Mouse (Mus musculus) megakaryocyte, embryonic 14.5 days (primary cell): ENCODE data around the gene Pigs. TPM values are rescaled to one million over a fixed set of nuclear protein-coding genes. Genes with fewer than 3 reads are reported as not detected.

Experiments
- H3K27me3 ChIP-seq: replicated peaks from 2 replicates; pipeline ENCODE3; 2012; ENCODE audit warnings: inconsistent platforms
- H3K36me3 ChIP-seq: replicated peaks from 2 replicates; pipeline ENCODE3; 2012; ENCODE audit warnings: low read length, inconsistent platforms, mixed read lengths
- H3K4me1 ChIP-seq: 2 replicates; pipeline ENCODE4 v1.6.1; 2012; ENCODE audit warnings: inconsistent platforms
- H3K4me3 ChIP-seq: replicated peaks from 2 replicates; pipeline ENCODE3; 2012; ENCODE audit warnings: moderate library complexity, mild to moderate bottlenecking, inconsistent platforms
- H3K9me3 ChIP-seq: 2 replicates; pipeline ENCODE4 v1.6.1; 2012; ENCODE audit warnings: inconsistent platforms
- FLI1 ChIP-seq: IDR thresholded peaks from 2 replicates; pipeline ENCODE4 v1.6.1; 2012; ENCODE audit warnings: low read length, inconsistent platforms, mixed read lengths
- GATA1 ChIP-seq: IDR thresholded peaks from 3 replicates; pipeline ENCODE4 v1.6.1; 2012; ENCODE audit warnings: mixed read lengths, low read length, inconsistent platforms, borderline replicate concordance
- polyA plus RNA-seq: library from polyadenylated mRNA; stranded (reverse); fragments of >175 nt; gene quantifications from 2 replicates; pipeline ENCODE4 v1.2.3, GENCODE M21; 2012; ENCODE audit warnings: low replicate concordance; ENCODE audit not compliant: insufficient read depth

The Pigs gene
- 53.1 and 73.7 TPM in 2 replicates for polyA plus RNA-seq

GRCm38 (mm10) chr11:78327634-78328511 lies at the start of gene Pigs:
Gene Pigs, plus strand, starts transcription at chr11:78328415.
- Histone ChIP-seq H3K9me3 (no peaks in the 10 kb centered on the region), H3K4me1 (peaks cover 64% of the 10 kb centered on the region), H3K27me3 (no peaks in the 10 kb centered on the region), H3K4me3 (peak within 1 kb of the TSS; percentile 97), H3K36me3 (peaks cover 55% of the 10 kb centered on the region)
- TF ChIP-seq FLI1 = no peak
- no peak for TF ChIP-seq GATA1

GRCm38 (mm10) chr11:78278853-78279252 lies 49.4 kb upstream of the Pigs start:
- Histone ChIP-seq H3K4me3 (no peak overlapping the region), H3K9me3 (no peaks in the 10 kb centered on the region), H3K36me3 (peaks cover 99% of the 10 kb centered on the region), H3K27me3 (no peaks in the 10 kb centered on the region), H3K4me1 (0 out of 2 replicates have a peak, but pooled peaks cover 7% of the 10 kb centered on the region)
- TF ChIP-seq FLI1 (no peak), GATA1 (no peak)

- Histone ChIP-seq H3K9me3 (no peaks in the 10 kb centered on the region), H3K36me3 (peaks cover 99% of the 10 kb centered on the region), H3K27me3 (no peaks in the 10 kb centered on the region), H3K4me3 (no peak overlapping the region), H3K4me1 (0 out of 2 replicates have a peak, but pooled peaks cover 7% of the 10 kb centered on the region)
- TF ChIP-seq GATA1 = no peak
- no peak for TF ChIP-seq FLI1
Measured at GRCm38 (mm10) chr11:78279586-78279985, 48.6 kb upstream of the Pigs start.

- Histone ChIP-seq H3K4me1 (no peaks in the 10 kb centered on the region), H3K9me3 (no peaks in the 10 kb centered on the region), H3K36me3 (peaks cover 96% of the 10 kb centered on the region), H3K4me3 (no peak overlapping the region), H3K27me3 (no peaks in the 10 kb centered on the region)
- TF ChIP-seq GATA1 = no peak
- no peak for TF ChIP-seq FLI1
Measured at GRCm38 (mm10) chr11:78289146-78289763, 39.0 kb upstream of the Pigs start.

- Histone ChIP-seq H3K4me1 (no peaks in the 10 kb centered on the region), H3K9me3 (no peaks in the 10 kb centered on the region), H3K27me3 (no peaks in the 10 kb centered on the region), H3K4me3 (no peak within 1 kb of the TSS), H3K36me3 (peaks cover 95% of the 10 kb centered on the region)
- no peak for TF ChIP-seq FLI1
- TF ChIP-seq GATA1 = no peak
Measured at GRCm38 (mm10) chr11:78290654-78291053, 37.6 kb upstream of the Pigs start, which contains the start of gene BC030499. Gene BC030499, plus strand, starts transcription at chr11:78290841.

- no peak overlapping the region for H3K4me3 ChIP-seq
- H3K9me3 ChIP-seq = no peaks in the 10 kb centered on the region
- no peak for TF ChIP-seq GATA1
- no peak for TF ChIP-seq FLI1
- peaks cover 3% of the 10 kb centered on the region; the same call in 1 of the 2 replicates for H3K4me1 ChIP-seq
- peaks cover 66% of the 10 kb centered on the region for H3K36me3 ChIP-seq
- H3K27me3 ChIP-seq = no peaks in the 10 kb centered on the region
Measured at GRCm38 (mm10) chr11:78294585-78294984, 33.6 kb upstream of the Pigs start.

GRCm38 (mm10) chr11:78300917-78301316 lies 27.3 kb upstream of the Pigs start:
- Histone ChIP-seq H3K9me3 (no peaks in the 10 kb centered on the region), H3K36me3 (peaks cover 28% of the 10 kb centered on the region), H3K4me3 (peak overlapping the region; percentile 95), H3K4me1 (peaks cover 39% of the 10 kb centered on the region), H3K27me3 (no peaks in the 10 kb centered on the region)
- TF ChIP-seq FLI1 (no peak), GATA1 (no peak)

- Histone ChIP-seq H3K9me3 (no peaks in the 10 kb centered on the region), H3K4me3 (peak within 1 kb of the TSS; percentile 95), H3K27me3 (no peaks in the 10 kb centered on the region), H3K36me3 (peaks cover 28% of the 10 kb centered on the region), H3K4me1 (peaks cover 45% of the 10 kb centered on the region)
- TF ChIP-seq GATA1 = no peak
- no peak; the same call in 1 of the 2 replicates for TF ChIP-seq FLI1
Measured at GRCm38 (mm10) chr11:78301357-78302084, 26.7 kb upstream of the Pigs start, which contains the start of gene Spag5. Gene Spag5, plus strand, starts transcription at chr11:78301529.

- no peaks in the 10 kb centered on the region for H3K27me3 ChIP-seq
- no peak overlapping the region for H3K4me3 ChIP-seq
- peaks cover 55% of the 10 kb centered on the region for H3K36me3 ChIP-seq
- H3K9me3 ChIP-seq = no peaks in the 10 kb centered on the region
- H3K4me1 ChIP-seq = peaks cover 56% of the 10 kb centered on the region
- TF ChIP-seq GATA1 (no peak), FLI1 (no peak)
Measured at GRCm38 (mm10) chr11:78305272-78305671, 22.9 kb upstream of the Pigs start.
